Mouse (Mus musculus) neutrophil, adult 83 days (primary cell): ENCODE data around the gene Tmeff1. TPM values are rescaled to one million over a fixed set of nuclear protein-coding genes. Genes with fewer than 3 reads are reported as not detected.

Experiments used
- total RNA-seq, 2 experiments: library from RNA; stranded (reverse); gene quantifications; one replicate each; pipeline ENCODE4 v1.2.4; 2023

The Tmeff1 gene
- total RNA-seq: under 1 TPM in 1 of 2 experiments, not detected in 1; 0.33 TPM

GRCm38 (mm10) chr4:48584421-48585240 is at the start of gene Tmeff1:
Tmeff1 (plus strand) TSS chr4:48585174.

GRCm38 (mm10) chr4:48539841-48540575 is 45.0 kb upstream of the Tmeff1 start, which contains the start of gene Msantd3:
Msantd3 (plus strand) TSS chr4:48539935.

GRCm38 (mm10) chr4:48663271-48663670 is 78.3 kb downstream of the Tmeff1 start, which contains the start of gene Cavin4:
Cavin4 (plus strand) TSS chr4:48663514.

Other genes starting within 250 kb of the Tmeff1 start
- gene Tex10, start 111.7 kb upstream of the Tmeff1 start, total RNA-seq: 10 to 100 TPM; 25.9 to 27.2 TPM
- gene Msantd3, start 45.2 kb upstream of the Tmeff1 start, total RNA-seq: 10 to 100 TPM; 22.0 to 25.8 TPM
- gene Cavin4, start 78.3 kb downstream of the Tmeff1 start, total RNA-seq: not detected